In genomic region chrX:139480022-139480894, GRCm38 (mm10) we compare ENCODE assay signal across 9 mouse cellular contexts. TPM values are rescaled to one million over a fixed set of nuclear protein-coding genes. Genes with fewer than 3 reads are reported as not detected.
DNase-seq lines count a peak whose midpoint lies in the region; ATAC-seq lines count a peak whose summit lies in the region.
"Had no signal": no experiment of that assay in that cellular context is flagged by ENCODE, and none has a peak within 500 bp of the region (broad histone marks: within the 10 kb centered on the region; RNA-seq: fewer than 3 reads in every experiment).

Gene D330045A20Rik (plus strand): TSS chrX:139480367.

- H3K9ac ChIP-seq in kidney, embryonic 14.5 days (ENCODE audit: low read depth, low read length): no peak within 1 kb of the TSS

- H3K9me3 ChIP-seq in kidney, embryonic 14.5 days (ENCODE audit: control insufficient read depth, low read length): no peaks in the 10 kb centered on the region

- H3K4me3 ChIP-seq in kidney, embryonic 14.5 days (ENCODE audit: low read length): peak within 1 kb of the TSS; percentile 34

- peak; percentile 2 to 18 for DNase-seq in heart, adult 18-20 months
- no peak for DNase-seq in heart, adult 9 months (ENCODE audit: low spot score in 2 of 2)
- peak; percentile 20 for DNase-seq in adrenal gland, postnatal 14 days
- DNase-seq in forelimb bud, embryonic 11.5 days (ENCODE audit: low read depth, low spot score): peak; percentile 17
- DNase-seq in lung, postnatal 10 days: peak; percentile 15
- peak; percentile 71 for DNase-seq in retina, postnatal 1 day
- DNase-seq in thymus, postnatal 25 days: no peak

- no peaks in the 10 kb centered on the region for H3K4me1 ChIP-seq in kidney, embryonic 14.5 days (ENCODE audit: control insufficient read depth, insufficient read depth, low read length)

- H3K36me3 ChIP-seq in kidney, embryonic 14.5 days (ENCODE audit: control insufficient read depth, insufficient read depth, low read length): no peaks in the 10 kb centered on the region

- H3K27ac ChIP-seq in kidney, embryonic 14.5 days (ENCODE audit: low read depth, low read length): no peak within 1 kb of the TSS

- H3K4me2 ChIP-seq in kidney, embryonic 14.5 days (replicated peaks; ENCODE audit: low read depth, low read length): peak within 1 kb of the TSS; percentile 41

- ATAC-seq in kidney, embryonic 14.5 days (ENCODE audit: low FRiP score, low TSS enrichment): peak; percentile 89

- WGBS in kidney, embryonic 14.5 days: 29% methylated on average over 28 of the region's 28 CpGs

- 0 out of 2 replicates have a peak, but pooled peaks cover 3% of the 10 kb centered on the region for H3K27me3 ChIP-seq in kidney, embryonic 14.5 days (ENCODE audit: control insufficient read depth, insufficient read depth, low read length)

RNA-seq across cellular contexts. Expression of gene D330045A20Rik, which starts in this region (rescaled TPM):
- total RNA-seq in heart, adult 18-20 months (2021): under 1 TPM; 0.08 to 0.15 TPM
- 0.49 and 0.78 TPM in 2 replicates for total RNA-seq in adrenal gland, postnatal 14 days (2021)
- 1.6 and 2.7 TPM in 2 replicates for polyA plus RNA-seq in kidney, embryonic 14.5 days (2014; fragmentation: Nextera tagmentation; extraction: Ambion mirVana)
- polyA plus RNA-seq: liver, adult 2 months had no signal

Comparison
In these comparisons a context has a peak if more than half of its experiments do, and no peak if none do; other contexts are left out.
1. Peak in DNase-seq in heart, adult 18-20 months; RNA of the gene not detected or under 1 TPM.
2. Peak in DNase-seq in adrenal gland, postnatal 14 days; RNA of the gene not detected or under 1 TPM.
3. DNase-seq: peak in forelimb bud, embryonic 11.5 days (single experiment), lung, postnatal 10 days (single experiment) and retina, postnatal 1 day (single experiment); none in heart, adult 9 months (0 of 2) and thymus, postnatal 25 days (single experiment).